Mouse (Mus musculus) heart, embryonic 11.5 days (tissue): ENCODE measurements at regions not wholly inside any gene's neighbourhood (a gene's known extent, or its start where the extent isn't known, plus 50 kb on each side); places are given as distances from the start of the nearest gene placed in this dataset.

Source experiments
- ATAC-seq: fragments of 200-750 bp; cut with Nextera tagmentation; replicated peaks from 2 replicates; pipeline ENCODE4 v1.8.0; 2017; ENCODE audit warnings: moderate library complexity; ENCODE audit not compliant: insufficient number of reproducible peaks, low FRiP score, low TSS enrichment
- H3K27ac ChIP-seq: fragments of 300-500 bp; sonication (generic); 2 replicates; pipeline ENCODE4 v1.5.1; 2014; ENCODE audit warnings: mild to moderate bottlenecking, low read depth, low read length
- H3K27me3 ChIP-seq: fragments of 300-500 bp; sonication (generic); 2 replicates; pipeline ENCODE4 v1.6.1; 2014; ENCODE audit warnings: mild to moderate bottlenecking, low read length, mixed read lengths; ENCODE audit not compliant: control insufficient read depth, insufficient read depth
- H3K36me3 ChIP-seq: fragments of 300-500 bp; sonication (generic); 2 replicates; pipeline ENCODE4 v1.6.1; 2014; ENCODE audit warnings: mild to moderate bottlenecking, low read length, moderate library complexity, mixed read lengths; ENCODE audit not compliant: control insufficient read depth, insufficient read depth
- H3K4me1 ChIP-seq: fragments of 300-500 bp; sonication (generic); 2 replicates; pipeline ENCODE4 v1.6.1; 2014; ENCODE audit warnings: low read length; ENCODE audit not compliant: control insufficient read depth, insufficient read depth
- H3K4me2 ChIP-seq: fragments of 300-500 bp; sonication (generic); 2 replicates; pipeline ENCODE4 v1.6.1; 2014; ENCODE audit warnings: mild to moderate bottlenecking, moderate library complexity
- H3K4me3 ChIP-seq: fragments of 300-500 bp; sonication (generic); 2 replicates; pipeline ENCODE4 v1.5.1; 2014; ENCODE audit warnings: low read depth, low read length
- H3K9ac ChIP-seq: fragments of 300-500 bp; sonication (generic); 2 replicates; pipeline ENCODE4 v1.6.1; 2014; ENCODE audit warnings: mild to moderate bottlenecking, low read depth, low read length, moderate library complexity
- H3K9me3 ChIP-seq: fragments of 300-500 bp; sonication (generic); replicated peaks from 2 replicates; pipeline ENCODE4 v1.6.1; 2016; ENCODE audit warnings: low read length; ENCODE audit not compliant: control insufficient read depth
- WGBS: fragments of 180-500 bp; shearing (Covaris S2); extraction: QIAGEN DNeasy Blood & Tissue Kit; methylation state at CpG from one replicate; pipeline ENCODE4 v1.1.7; 2014; ENCODE audit not compliant: insufficient replicate concordance; 5-methylcytosine and 5-hydroxymethylcytosine counted together

GRCm38 (mm10) chr15:10830478-10830877 lies 116.1 kb upstream of the Rai14 start:
- no peak overlapping the region for H3K27ac ChIP-seq
- 71% methylated on average over 5 of the region's 5 CpGs for WGBS
- H3K9me3 ChIP-seq, result no peaks in the 10 kb centered on the region
- H3K4me1 ChIP-seq, result peaks cover 9% of the 10 kb centered on the region
- H3K4me3 ChIP-seq, result no peak overlapping the region
- H3K27me3 ChIP-seq, result no peaks in the 10 kb centered on the region
- no peak for ATAC-seq
- H3K36me3 ChIP-seq, result no peaks in the 10 kb centered on the region
- H3K9ac ChIP-seq, result no peak overlapping the region
- no peak overlapping the region for H3K4me2 ChIP-seq

GRCm38 (mm10) chr15:10831106-10831505 lies 116.7 kb upstream of the Rai14 start:
- ATAC-seq, result no peak
- Histone ChIP-seq H3K36me3 (no peaks in the 10 kb centered on the region), H3K9me3 (no peaks in the 10 kb centered on the region), H3K4me2 (no peak overlapping the region), H3K27me3 (no peaks in the 10 kb centered on the region), H3K4me1 (peaks cover 9% of the 10 kb centered on the region), H3K9ac (no peak overlapping the region), H3K4me3 (no peak overlapping the region), H3K27ac (no peak overlapping the region)
- 56% methylated on average over 5 of the region's 5 CpGs for WGBS

- H3K4me1 ChIP-seq, result peaks cover 9% of the 10 kb centered on the region
- H3K27ac ChIP-seq, result no peak overlapping the region
- no peak overlapping the region for H3K4me2 ChIP-seq
- no peak overlapping the region for H3K9ac ChIP-seq
- WGBS, result 50% methylated on average over 1 of the region's 1 CpGs
- no peak for ATAC-seq
- no peak overlapping the region for H3K4me3 ChIP-seq
- H3K36me3 ChIP-seq, result no peaks in the 10 kb centered on the region
- H3K9me3 ChIP-seq, result no peaks in the 10 kb centered on the region
- H3K27me3 ChIP-seq, result no peaks in the 10 kb centered on the region
These were observed 117.9 kb upstream of the Rai14 start for GRCm38 (mm10) chr15:10832331-10832730.

GRCm38 (mm10) chr15:10833866-10834571 lies 118.1 kb upstream of the C1qtnf3 start:
- no peak overlapping the region for H3K27ac ChIP-seq
- no peaks in the 10 kb centered on the region for H3K27me3 ChIP-seq
- peaks cover 9% of the 10 kb centered on the region for H3K4me1 ChIP-seq
- 60% methylated on average over 7 of the region's 7 CpGs for WGBS
- H3K4me2 ChIP-seq, result no peak overlapping the region
- H3K9ac ChIP-seq, result no peak overlapping the region
- no peaks in the 10 kb centered on the region for H3K36me3 ChIP-seq
- no peak for ATAC-seq
- H3K4me3 ChIP-seq, result no peak overlapping the region
- H3K9me3 ChIP-seq, result no peaks in the 10 kb centered on the region

GRCm38 (mm10) chr15:10838584-10839288 lies 113.4 kb upstream of the C1qtnf3 start:
- H3K4me2 ChIP-seq, result no peak overlapping the region
- 86% methylated on average over 1 of the region's 1 CpGs for WGBS
- H3K4me1 ChIP-seq, result peaks cover 6% of the 10 kb centered on the region
- no peak overlapping the region for H3K27ac ChIP-seq
- H3K9me3 ChIP-seq, result no peaks in the 10 kb centered on the region
- no peak for ATAC-seq
- no peak overlapping the region for H3K9ac ChIP-seq
- no peaks in the 10 kb centered on the region for H3K27me3 ChIP-seq
- no peak overlapping the region for H3K4me3 ChIP-seq
- H3K36me3 ChIP-seq, result no peaks in the 10 kb centered on the region

GRCm38 (mm10) chr15:10840621-10841034 lies 111.5 kb upstream of the C1qtnf3 start:
- no peak for ATAC-seq
- Histone ChIP-seq H3K4me2 (no peak overlapping the region), H3K9ac (no peak overlapping the region), H3K9me3 (no peaks in the 10 kb centered on the region), H3K4me3 (no peak overlapping the region), H3K27me3 (no peaks in the 10 kb centered on the region), H3K4me1 (no peaks in the 10 kb centered on the region), H3K36me3 (no peaks in the 10 kb centered on the region), H3K27ac (no peak overlapping the region)
- 50% methylated on average over 4 of the region's 4 CpGs for WGBS

- Histone ChIP-seq H3K9me3 (no peaks in the 10 kb centered on the region), H3K4me1 (no peaks in the 10 kb centered on the region), H3K27me3 (no peaks in the 10 kb centered on the region), H3K9ac (no peak overlapping the region), H3K36me3 (no peaks in the 10 kb centered on the region), H3K27ac (no peak overlapping the region), H3K4me3 (no peak overlapping the region), H3K4me2 (no peak overlapping the region)
- ATAC-seq, result no peak
- WGBS, result 63% methylated on average over 3 of the region's 3 CpGs
These were observed 109.0 kb upstream of the C1qtnf3 start for GRCm38 (mm10) chr15:10843060-10843695.

GRCm38 (mm10) chr15:10846722-10847121 lies 105.4 kb upstream of the C1qtnf3 start:
- Histone ChIP-seq H3K36me3 (no peaks in the 10 kb centered on the region), H3K9me3 (no peaks in the 10 kb centered on the region), H3K27me3 (no peaks in the 10 kb centered on the region), H3K4me2 (no peak overlapping the region), H3K4me1 (no peaks in the 10 kb centered on the region), H3K4me3 (no peak overlapping the region), H3K9ac (no peak overlapping the region), H3K27ac (no peak overlapping the region)
- no peak for ATAC-seq
- 87% methylated on average over 4 of the region's 4 CpGs for WGBS
